Mouse (Mus musculus) brain, embryonic 18.5 days (tissue): ENCODE measurements around the gene Bmper.

Experiments used
- DNase-seq: peaks from one replicate; pipeline ENCODE4 v3.0.0-alpha.2; 2012; ENCODE audit warnings: low read depth, low spot score

Gene Bmper

DNA sequence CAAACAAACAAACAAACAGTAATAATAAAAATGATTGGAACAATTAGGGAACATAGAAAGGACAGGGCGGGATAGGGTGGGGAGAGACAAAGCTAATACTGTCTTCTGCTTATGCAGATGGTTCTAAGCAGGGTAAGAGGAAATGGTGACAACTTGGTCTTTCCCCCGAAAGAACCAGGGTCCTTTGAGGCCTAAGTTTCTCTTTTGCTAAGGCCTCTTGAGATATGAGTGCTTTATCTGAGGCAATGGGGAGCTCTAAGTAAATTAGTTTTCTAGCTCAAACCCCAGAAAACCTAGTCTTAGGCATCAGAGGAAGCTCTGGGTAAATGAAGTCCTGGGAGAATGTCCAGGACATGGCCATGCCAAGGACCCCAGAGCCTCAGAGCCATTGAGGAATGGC lies 141.2 kb downstream of the Bmper start:
- DNase-seq, result no peak

DNA sequence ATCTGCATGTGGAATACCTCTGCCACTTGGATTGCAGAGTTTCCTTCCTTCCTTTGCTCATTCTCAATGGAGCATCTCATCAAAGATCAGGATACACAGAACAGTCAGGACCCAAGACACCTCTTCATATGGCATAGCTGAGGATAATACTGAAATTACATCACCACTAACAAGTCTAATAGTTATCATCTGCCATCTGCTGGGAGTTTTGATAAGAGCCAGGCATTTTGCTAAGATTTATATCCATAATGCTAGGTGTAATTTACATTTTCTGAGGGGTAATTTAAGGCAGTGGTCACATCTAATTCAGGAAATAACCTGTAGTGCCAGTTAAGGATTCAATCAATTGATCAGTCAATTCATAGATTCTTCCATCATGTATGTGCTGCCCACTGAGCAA lies 145.2 kb downstream of the Bmper start:
- no peak for DNase-seq

DNA sequence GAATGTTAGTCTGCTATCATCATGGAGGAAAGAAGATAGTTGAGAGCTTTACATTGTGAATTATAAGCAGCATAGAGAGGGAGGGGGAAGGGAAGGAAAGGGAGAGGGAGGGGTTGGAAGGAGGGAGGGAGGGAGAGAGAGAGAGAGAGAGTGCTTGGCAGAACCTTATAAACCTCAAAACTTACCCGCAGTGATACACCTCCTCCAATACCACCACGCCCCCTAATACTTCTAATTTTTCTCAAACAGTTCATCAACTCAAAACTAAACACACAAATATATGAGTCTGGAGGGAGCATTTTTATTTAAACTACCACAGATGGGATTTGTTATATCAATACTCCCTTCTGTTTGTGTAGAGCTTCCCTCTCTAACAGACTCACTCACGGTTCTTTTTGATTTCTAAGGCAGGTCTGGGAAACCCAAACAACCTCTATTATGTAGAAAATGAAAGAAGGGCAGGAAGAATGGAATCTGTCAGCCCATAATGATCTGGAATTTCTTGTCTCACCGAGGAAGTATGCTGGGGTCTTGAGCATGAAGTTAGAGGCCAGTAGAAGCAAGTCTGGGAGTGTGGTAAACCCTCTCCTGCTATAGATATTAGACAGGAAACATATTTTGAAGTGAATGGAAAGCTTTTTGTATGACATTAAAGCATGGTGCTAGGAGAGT lies 152.0 kb downstream of the Bmper start:
- no peak for DNase-seq

DNA sequence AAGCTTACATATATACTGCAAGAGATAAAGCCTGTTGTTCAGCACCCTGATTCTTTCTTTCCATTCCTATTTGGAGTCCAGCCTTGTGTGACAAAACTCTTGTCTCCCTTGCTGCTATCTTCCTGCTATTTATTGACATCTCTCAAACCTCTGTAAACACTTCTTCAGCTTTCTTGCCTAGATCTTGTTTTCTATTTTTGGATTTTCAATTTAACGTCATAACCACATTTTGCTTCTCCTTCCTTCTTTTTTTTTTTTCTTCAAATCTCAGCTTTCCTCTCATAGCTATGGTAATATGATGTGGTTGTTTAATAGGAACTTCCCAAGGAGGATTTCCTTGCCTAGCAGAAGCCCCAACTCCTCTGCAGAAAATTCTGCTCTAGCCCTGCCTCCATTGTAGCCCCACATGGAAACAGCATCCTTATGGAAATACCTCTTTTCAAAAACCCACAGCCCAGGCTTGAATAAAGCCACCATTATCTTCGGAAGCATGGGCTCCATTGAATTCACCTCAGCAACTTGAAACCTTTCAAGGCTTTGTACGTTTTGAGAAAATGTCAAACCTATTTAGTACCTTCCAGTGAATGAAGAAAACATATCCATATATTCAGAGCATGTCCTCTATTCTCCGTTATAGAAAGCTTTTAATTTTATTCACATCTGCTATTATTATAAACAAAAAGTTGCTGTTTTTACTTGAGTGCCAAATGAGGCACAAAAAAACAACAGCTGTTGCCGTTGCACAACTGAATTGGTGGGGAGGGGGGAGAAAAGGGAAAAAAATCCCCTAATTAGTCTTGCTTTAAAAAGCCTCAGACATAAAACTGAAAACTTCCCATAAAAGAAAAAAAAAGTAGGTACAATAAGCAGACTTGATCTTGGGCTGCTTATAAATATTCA lies 155.2 kb downstream of the Bmper start:
- peak; percentile 57 for DNase-seq

DNA sequence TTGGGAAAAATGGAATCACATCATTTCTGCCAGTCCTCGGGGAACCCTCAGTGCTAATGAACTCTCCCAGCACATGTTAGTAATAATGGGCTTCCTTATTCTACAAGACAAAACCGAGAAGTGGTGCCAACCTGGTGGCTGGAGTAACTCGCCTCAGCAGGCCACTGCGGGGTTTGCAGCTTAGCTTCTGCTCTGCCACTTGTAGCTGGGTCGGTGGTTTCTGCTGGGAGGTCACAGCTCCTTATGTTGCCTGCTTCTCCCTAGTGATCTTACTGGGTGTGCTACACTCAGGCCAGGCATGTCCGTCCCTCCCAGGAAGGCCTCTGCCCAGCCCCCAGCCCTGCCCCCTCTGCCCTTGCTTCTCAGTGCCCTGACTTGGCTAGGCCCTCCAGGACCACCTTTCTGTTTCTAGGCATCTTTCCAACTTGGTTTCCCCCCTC lies 155.9 kb downstream of the Bmper start:
- peak; percentile 47 for DNase-seq

DNA sequence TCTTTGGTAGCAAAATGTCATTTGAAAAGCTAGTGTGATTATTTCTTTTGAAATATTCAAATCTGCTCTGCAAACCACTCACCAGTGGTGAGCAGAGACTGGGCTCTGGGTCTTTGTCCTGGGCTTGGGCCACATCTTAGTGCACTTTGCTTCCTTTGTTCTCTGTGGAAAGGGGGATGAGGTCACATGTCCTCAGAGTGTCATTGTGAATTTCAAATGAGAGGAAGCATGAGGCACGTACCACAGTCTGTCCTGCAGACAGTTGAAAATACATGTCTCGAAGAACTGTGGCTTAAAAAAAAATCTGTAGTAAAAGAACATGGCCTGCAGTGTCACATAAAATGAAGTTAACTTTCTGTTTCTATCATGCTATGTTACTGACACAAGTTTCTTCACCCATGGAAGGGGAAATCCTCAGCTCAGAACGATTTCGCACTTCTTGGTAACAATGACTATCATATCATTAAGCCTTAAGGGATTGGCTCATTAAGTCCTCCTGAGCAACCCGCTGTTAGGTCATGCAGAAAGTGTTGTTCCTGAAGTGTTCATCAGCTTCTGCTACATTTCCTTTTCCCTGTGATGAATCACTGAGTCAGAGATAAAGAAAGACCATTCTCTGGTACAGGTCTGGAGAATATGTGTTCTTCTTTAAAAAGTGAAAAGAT lies 157.4 kb downstream of the Bmper start:
- no peak for DNase-seq

DNA sequence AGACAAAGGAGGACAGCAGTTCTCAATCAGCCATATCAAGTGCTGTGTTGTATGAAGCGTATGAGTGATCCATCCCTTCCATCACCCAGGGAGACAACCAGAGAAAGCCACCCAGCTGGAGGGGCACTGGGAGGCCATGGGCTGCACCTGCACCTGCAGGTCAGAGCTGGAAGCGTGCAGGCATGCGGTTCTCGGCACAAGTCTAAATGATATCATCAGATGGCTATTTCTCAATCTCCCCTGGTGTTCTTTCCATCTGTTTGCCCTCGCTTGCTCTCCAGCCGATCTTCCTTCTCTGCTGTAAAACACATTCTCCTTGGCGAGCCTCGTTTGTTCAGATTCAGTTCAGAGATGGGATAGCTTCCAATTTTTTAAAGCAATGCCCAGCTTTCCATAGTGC lies 160.4 kb downstream of the Bmper start:
- DNase-seq, result no peak

DNA sequence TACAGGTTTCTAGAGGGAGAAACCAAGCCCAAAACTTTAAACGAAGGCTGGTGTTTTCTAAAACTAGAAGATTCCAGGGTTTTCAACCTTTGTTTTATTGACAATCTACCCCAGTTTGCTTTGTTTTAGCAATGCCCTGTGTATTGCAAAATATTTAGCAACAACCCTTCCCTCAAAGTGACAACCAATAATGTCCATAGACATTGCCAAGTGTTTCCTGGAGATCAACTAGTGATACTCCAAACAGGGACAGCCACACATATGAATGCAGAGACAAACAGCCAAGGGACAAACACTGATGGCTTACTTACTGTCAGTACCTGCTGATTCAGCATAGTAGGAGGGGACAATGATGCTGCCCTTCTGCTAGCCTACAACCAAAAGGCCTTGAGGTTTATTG lies 161.0 kb downstream of the Bmper start:
- DNase-seq, result no peak

DNA sequence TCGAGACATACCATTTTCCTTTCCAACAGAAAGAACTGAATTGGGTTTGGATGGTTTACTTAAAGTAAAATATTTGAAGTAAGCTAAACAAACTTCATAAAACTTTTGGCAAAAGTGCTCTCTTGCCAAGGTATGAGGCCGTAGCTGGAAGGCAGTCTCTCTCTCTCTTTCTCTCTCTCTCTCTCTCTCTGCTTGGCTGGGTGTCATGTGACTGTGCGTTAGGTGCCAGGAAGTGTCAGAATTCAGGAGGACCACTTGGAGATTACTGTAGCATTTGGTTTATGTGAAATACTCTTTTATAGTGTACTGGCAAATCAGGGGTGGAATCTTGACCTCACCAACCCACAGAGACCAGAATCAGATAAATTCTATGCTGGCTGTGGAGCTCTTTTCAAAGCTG lies 162.0 kb downstream of the Bmper start:
- DNase-seq, result no peak

DNA sequence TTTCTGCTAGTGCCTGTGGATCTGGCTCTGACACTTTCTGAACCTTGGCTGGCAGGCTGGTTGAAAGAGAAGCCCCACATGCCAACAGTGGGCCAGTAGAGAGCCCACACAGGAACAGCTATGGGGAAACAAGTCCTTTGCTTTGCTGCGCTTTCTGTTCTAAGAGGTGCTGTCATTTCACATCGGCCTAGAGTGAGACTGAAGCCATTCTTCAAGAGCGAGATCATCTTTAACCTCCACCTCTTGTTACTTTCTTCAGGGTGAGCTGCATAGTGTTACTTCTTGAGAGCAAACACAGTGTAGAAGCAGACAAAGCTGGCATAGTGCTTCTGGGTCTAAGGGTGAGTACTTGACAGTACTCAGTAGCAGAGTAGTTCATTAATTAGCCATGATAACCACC lies 163.3 kb downstream of the Bmper start:
- DNase-seq, result no peak

DNA sequence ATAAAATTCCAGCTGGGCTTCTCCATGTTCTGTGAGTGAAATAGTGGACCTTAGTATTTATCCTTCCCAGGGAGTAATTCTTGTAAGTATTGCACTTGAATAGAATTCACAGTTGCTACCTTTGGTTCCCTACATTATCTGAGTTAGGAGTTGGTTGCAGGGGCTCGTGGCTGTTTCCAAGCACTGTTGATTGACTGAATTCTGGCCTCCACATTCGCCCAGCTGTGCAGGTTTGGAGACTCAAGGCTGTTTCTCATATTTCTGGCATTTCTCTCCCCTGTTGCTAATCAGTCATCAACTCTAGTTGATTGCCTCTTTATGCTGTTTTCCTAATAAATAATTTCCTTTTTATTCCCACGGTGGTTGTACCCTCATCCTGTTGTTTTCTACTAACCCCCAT lies 167.2 kb downstream of the Bmper start:
- DNase-seq, result no peak

DNA sequence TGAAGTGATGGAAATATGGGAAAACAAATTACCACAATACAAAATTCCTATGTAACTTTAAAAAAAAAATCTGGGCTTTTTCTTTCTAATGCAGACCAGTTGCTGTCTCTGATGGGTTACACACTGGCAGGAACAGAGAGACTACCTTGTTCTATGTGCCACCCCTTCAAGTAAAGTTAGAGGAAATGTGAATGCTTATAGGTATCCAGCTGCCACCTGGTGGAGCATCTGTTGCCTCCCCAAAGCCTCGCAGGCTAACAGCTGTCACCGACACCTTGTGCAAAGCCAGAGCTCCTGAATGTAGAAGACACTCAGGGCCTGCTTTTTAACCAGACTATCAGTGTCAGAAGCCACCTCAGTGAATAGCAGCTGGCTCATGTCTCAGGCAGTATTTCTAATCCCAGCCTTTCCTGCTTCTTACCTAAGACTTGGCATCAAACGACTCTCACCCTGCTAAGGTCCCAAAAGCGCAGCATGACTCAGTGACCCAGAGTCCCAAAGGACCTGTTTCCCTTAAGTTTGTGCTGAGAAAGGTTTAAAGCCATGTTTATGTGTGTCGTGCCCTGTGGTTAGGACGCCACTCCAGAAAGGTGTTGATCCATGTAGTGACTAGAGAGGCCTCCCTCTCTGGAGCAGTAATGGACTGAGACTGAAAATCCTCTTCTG lies 171.9 kb downstream of the Bmper start:
- DNase-seq, result no peak

DNA sequence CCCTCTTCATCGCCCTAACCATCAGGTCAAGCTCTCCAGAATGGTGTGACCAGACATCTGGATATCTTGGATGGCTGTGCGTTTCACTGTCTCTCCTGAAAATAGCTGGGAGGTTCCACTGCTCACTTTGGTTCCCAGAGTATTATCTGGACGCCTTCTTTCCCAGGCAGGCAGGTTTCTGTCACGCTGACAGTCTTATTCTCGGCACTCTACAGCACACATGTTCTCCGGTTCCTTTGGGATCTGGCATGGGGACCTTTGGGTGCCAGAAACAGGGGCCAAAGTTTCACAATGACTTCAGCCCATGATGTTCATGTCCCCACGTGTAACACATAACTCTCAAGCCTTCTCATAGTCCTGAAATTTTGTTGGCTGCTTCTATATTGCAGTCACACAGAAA lies 173.3 kb downstream of the Bmper start:
- DNase-seq, result no peak

DNA sequence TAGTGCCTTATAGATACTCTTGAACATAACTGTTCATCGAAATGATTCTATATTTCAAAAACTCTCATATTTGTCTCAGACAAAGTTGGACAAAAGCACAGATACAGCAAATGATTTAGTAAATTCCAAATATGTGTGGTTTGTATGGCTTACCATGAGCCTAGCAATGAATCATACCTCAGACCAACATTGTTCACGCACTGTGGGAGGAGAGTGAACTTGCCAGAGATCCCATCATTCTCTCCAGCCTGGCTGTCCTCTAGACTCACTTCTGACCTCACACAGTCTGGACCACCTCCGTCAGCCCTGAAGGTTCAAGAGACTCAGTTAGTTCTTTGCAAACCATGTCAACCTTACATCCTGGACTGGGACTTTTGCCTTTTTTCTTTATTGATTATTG lies 175.0 kb downstream of the Bmper start:
- DNase-seq, result no peak

DNA sequence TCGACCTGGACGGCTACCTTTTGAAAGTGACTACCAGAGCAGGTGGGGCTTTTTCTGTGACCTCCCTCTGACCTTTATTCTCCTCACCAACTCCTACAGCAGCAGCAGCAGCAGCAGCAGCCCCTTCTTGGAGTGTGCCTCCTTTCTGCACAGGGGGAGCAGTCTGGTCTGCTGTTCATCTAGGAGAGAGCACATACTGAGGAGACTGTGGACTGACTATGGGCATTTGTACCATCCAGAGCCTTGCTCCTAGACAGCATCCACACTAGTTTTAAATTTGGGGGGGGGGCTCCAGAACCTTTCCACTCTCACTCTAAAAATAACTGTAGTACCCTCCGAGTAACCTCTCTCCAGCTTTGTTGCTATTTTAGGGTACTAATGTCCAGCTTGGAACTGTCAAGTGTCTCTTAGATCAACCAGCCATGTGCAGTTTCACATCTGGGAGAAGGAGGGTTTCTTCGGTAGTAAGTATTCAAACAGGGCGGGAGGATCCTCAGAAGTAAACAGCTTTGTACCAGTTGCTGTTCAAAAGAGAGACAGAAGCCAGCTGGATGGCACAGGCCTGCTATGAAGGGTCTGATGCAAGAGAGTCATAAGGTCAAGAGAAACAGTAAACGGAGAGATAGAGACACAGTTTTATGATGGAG lies 176.9 kb downstream of the Bmper start:
- DNase-seq, result no peak

DNA sequence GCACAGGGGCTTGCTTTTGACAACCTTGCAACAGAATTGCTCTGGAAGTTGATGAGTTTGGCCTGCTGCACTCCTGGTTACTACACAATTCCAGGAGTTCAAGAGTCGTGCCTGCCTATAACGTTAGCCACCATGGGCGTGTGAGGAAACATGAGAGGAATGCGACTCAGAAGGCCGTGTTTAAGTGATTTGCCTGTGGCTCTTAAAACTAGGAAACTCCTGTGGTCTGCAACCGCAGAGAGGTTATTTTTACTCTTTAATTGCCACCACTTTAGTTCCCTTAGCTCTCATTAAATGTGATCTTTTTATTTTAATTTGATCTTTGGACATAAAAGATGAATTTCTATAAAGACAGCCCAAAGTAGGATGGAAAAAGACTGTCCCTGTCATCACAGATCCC lies 184.5 kb downstream of the Bmper start:
- no peak for DNase-seq

DNA sequence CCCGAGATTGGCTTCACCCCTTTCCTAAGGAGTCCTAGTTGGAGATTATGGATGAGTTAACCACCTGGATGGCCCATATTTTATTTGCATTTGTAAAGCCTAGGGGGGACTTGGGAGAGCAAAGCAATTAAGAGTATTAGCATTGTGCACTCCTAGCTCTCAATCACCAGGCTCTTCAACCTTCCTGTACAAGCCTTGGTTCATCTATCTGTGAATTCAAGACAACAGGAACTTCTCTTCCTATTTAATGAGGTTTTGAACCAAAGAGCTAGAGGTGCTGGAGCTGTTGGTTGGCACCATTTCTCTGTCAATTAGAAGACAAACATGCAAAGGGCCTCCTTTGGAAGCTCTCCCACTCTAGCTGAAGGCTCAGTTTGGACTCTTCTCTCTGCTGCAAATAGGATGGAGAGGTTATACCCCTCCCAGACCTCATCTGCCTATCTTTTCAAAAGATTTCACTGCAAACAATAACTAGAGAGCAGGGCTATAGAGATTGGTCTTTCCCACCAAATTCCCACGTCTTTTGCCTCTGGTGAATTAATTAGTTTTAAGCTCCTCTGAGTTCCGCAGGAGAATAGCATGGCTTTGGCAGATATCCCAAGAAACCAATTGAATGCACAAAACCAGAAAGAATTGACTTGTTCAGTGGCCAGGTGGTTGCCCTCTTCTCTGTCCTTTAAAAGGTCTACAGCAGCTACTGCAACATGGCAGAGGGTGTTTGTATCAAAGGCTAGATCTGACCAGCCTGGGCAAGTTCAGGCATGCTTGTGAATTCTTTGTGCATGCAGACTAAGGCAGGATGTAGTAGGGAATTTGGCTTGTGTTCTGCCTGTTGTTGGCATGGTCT lies 185.3 kb downstream of the Bmper start:
- DNase-seq, result no peak

DNA sequence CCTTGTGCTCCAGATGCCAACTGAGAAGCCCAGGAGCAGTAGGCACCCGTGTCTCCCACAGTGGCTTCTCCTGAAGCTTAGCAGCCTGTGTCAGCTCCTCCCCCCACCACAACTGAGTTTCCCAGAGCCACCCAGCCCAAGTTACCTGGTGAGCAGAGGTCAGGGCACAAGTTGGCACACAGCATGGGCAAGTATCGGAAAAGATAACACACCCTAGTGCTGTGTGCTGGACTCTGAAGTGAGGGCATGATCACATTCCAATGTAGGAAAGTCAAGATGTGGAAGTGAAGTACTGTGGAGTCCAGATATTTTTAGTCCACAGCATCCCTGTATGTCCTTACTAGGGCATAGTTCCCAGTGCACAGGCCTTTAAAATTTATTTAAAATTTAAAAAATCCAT lies 187.7 kb downstream of the Bmper start:
- DNase-seq, result no peak

DNA sequence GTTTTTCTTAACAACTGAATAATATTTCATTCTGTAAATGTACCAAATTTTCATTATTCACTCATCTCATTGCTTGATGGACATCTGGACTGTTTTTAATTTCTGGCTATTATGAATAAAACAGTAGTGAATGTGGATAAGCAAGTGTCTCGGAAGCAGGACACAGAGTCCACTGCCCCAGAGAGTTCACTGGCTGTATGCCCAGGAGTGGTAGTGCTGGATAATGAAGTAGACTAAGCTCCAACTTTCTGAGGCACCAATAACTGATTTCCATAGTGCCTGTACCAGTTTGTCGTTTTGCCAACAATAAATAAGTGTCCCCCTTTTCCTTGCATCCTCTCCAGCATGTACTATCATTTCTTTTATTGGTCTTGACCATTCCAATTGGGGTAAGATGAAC lies 190.1 kb downstream of the Bmper start:
- DNase-seq, result no peak

DNA sequence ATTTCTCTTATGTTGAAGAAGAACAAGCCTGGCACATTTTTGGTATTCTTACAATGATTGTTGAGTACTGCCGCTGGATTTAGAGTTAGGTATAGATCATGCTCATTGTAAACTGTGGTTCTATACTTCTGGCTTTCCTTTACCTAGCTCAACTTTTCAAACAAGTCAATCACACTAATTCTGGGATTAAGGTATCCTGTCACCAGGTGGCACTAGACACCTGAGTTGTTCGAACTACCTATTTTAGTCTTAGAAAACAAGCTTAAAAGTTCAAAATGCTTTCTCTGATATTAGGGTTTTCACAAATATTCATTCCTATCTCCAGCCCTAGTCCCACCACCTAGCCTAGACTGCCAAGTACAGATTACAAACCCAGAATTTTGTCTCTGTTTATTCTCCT lies 196.2 kb downstream of the Bmper start:
- DNase-seq, result no peak

DNA sequence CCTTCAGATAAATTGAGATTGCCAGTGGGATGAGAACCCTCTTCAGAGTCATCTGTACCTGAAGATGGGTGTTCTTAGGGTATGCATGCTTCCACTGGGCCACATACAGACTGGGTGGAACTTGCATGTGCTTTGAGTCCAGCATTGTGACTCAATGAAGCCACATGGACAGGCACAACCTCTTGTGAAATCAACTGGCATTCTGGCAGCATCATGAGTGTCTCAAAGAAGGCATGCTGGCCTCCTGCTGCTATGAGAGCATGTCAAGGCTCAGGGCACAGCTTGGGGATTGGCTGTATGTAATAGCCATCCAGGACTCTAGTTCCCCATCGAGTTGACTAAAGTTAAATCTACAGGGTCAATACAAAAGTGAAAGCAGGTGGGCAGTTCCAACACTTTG lies 200.9 kb downstream of the Bmper start:
- DNase-seq, result no peak
